Mouse (Mus musculus): ENCODE results near the gene Ccdc187. TPM values are rescaled to one million over a fixed set of nuclear protein-coding genes. Genes with fewer than 3 reads are reported as not detected.
A peak's percentile ranks its signal among the peaks of the same experiment; 100 is the strongest.

Gene Ccdc187
- total RNA-seq, 1 experiment from 2014 or later: not detected

- ATAC-seq (replicated peaks; ENCODE audit: insufficient number of reproducible peaks, low FRiP score, low TSS enrichment, poor library complexity, severe bottlenecking): no peak
Measured at GRCm38 (mm10) chr2:26298208-26298855, 4.0 kb upstream of the Ccdc187 start.

GRCm38 (mm10) chr2:26296606-26297195 is 2.3 kb upstream of the Ccdc187 start:
- no peak for ATAC-seq (replicated peaks; ENCODE audit: insufficient number of reproducible peaks, low FRiP score, low TSS enrichment, poor library complexity, severe bottlenecking)

GRCm38 (mm10) chr2:26290133-26290532 is 4.2 kb downstream of the Ccdc187 start:
- ATAC-seq (replicated peaks; ENCODE audit: insufficient number of reproducible peaks, low FRiP score, low TSS enrichment, poor library complexity, severe bottlenecking): no peak

GRCm38 (mm10) chr2:26286391-26286790 is 8.0 kb downstream of the Ccdc187 start:
- ATAC-seq (replicated peaks; ENCODE audit: insufficient number of reproducible peaks, low FRiP score, low TSS enrichment, poor library complexity, severe bottlenecking): no peak

GRCm38 (mm10) chr2:26285804-26286203 is 8.6 kb downstream of the Ccdc187 start:
- no peak for ATAC-seq (replicated peaks; ENCODE audit: insufficient number of reproducible peaks, low FRiP score, low TSS enrichment, poor library complexity, severe bottlenecking)

- no peak for ATAC-seq (replicated peaks; ENCODE audit: insufficient number of reproducible peaks, low FRiP score, low TSS enrichment, poor library complexity, severe bottlenecking)
Measured at GRCm38 (mm10) chr2:26280594-26280993, 13.8 kb downstream of the Ccdc187 start.

- no peak for ATAC-seq (replicated peaks; ENCODE audit: insufficient number of reproducible peaks, low FRiP score, low TSS enrichment, poor library complexity, severe bottlenecking)
Measured at GRCm38 (mm10) chr2:26279712-26280111, 14.6 kb downstream of the Ccdc187 start.

GRCm38 (mm10) chr2:26273611-26274010 is 20.7 kb downstream of the Ccdc187 start:
- ATAC-seq (replicated peaks; ENCODE audit: insufficient number of reproducible peaks, low FRiP score, low TSS enrichment, poor library complexity, severe bottlenecking): no peak

- ATAC-seq (replicated peaks; ENCODE audit: insufficient number of reproducible peaks, low FRiP score, low TSS enrichment, poor library complexity, severe bottlenecking): no peak
Measured at GRCm38 (mm10) chr2:26268216-26268615, 26.1 kb downstream of the Ccdc187 start.

- ATAC-seq (replicated peaks; ENCODE audit: insufficient number of reproducible peaks, low FRiP score, low TSS enrichment, poor library complexity, severe bottlenecking): no peak
Measured at GRCm38 (mm10) chr2:26266066-26266742, 28.2 kb downstream of the Ccdc187 start.

GRCm38 (mm10) chr2:26265095-26265494 is 29.3 kb downstream of the Ccdc187 start:
- ATAC-seq (replicated peaks; ENCODE audit: insufficient number of reproducible peaks, low FRiP score, low TSS enrichment, poor library complexity, severe bottlenecking): no peak

- ATAC-seq (replicated peaks; ENCODE audit: insufficient number of reproducible peaks, low FRiP score, low TSS enrichment, poor library complexity, severe bottlenecking): no peak
Measured at GRCm38 (mm10) chr2:26264646-26265045, 29.7 kb downstream of the Ccdc187 start.

GRCm38 (mm10) chr2:26257315-26258096 is 36.9 kb downstream of the Ccdc187 start:
- no peak for ATAC-seq (replicated peaks; ENCODE audit: insufficient number of reproducible peaks, low FRiP score, low TSS enrichment, poor library complexity, severe bottlenecking)

- ATAC-seq (replicated peaks; ENCODE audit: insufficient number of reproducible peaks, low FRiP score, low TSS enrichment, poor library complexity, severe bottlenecking): no peak
Measured at GRCm38 (mm10) chr2:26254816-26255215, 39.5 kb downstream of the Ccdc187 start.

- ATAC-seq (replicated peaks; ENCODE audit: insufficient number of reproducible peaks, low FRiP score, low TSS enrichment, poor library complexity, severe bottlenecking): no peak
Measured at GRCm38 (mm10) chr2:26252514-26253206, 41.7 kb downstream of the Ccdc187 start.

- no peak for ATAC-seq (replicated peaks; ENCODE audit: insufficient number of reproducible peaks, low FRiP score, low TSS enrichment, poor library complexity, severe bottlenecking)
Measured at GRCm38 (mm10) chr2:26247531-26247930, 46.8 kb downstream of the Ccdc187 start.

- ATAC-seq (replicated peaks; ENCODE audit: insufficient number of reproducible peaks, low FRiP score, low TSS enrichment, poor library complexity, severe bottlenecking): no peak
Measured at GRCm38 (mm10) chr2:26240841-26241240, 53.5 kb downstream of the Ccdc187 start.

- no peak for ATAC-seq (replicated peaks; ENCODE audit: insufficient number of reproducible peaks, low FRiP score, low TSS enrichment, poor library complexity, severe bottlenecking)
Measured at GRCm38 (mm10) chr2:26240330-26240729, 54.0 kb downstream of the Ccdc187 start.

- peak; percentile 82 for ATAC-seq (replicated peaks; ENCODE audit: insufficient number of reproducible peaks, low FRiP score, low TSS enrichment, poor library complexity, severe bottlenecking)
Measured at GRCm38 (mm10) chr2:26237290-26237782, 57.0 kb downstream of the Ccdc187 start, which contains the start of gene Qsox2. Gene Qsox2 (minus strand): TSS chr2:26237525.

All from monocyte, adult 5-6 weeks (primary cell).